Mouse (Mus musculus) liver, postnatal 0 days (tissue): ENCODE data around the gene Sytl1.

Source experiments
- CTCF ChIP-seq: sonication (generic); IDR thresholded peaks from 2 replicates; pipeline ENCODE4 v1.5.1; 2016; ENCODE audit warnings: antibody characterized with exemption, low read depth
- EP300 ChIP-seq: IDR thresholded peaks from 2 replicates; pipeline ENCODE4 v1.6.1; 2016; ENCODE audit warnings: antibody characterized with exemption, low read depth, mild to moderate bottlenecking

- TF ChIP-seq CTCF (no peak), EP300 (no peak)
These were observed 25.0 kb downstream of the Sytl1 start for GRCm38 (mm10) chr4:133237911-133238310.
